Mouse (Mus musculus) activated CD4-positive, CD25-positive, alpha-beta regulatory T cell, adult 4 months (primary cell): ENCODE measurements around the gene Sord. TPM values are rescaled to one million over a fixed set of nuclear protein-coding genes. Genes with fewer than 3 reads are reported as not detected.
A peak's percentile ranks its signal among the peaks of the same experiment; 100 is the strongest.

ENCODE experiments used
- ATAC-seq: one replicate; pipeline ENCODE4 v1.8.0; 2017
- polyA plus RNA-seq, 2 experiments: library from polyadenylated mRNA; unstranded; fragments of 100-300 nt; shearing (Covaris generic); gene quantifications; one replicate each; pipeline ENCODE4 v1.2.1; 2017

The Sord gene
- polyA plus RNA-seq, 2 experiments from 2014 or later: 5.5 to 5.7 TPM

GRCm38 (mm10) chr2:122304544-122304943 is 70.0 kb downstream of the Sord start:
- ATAC-seq: no peak

DNA sequence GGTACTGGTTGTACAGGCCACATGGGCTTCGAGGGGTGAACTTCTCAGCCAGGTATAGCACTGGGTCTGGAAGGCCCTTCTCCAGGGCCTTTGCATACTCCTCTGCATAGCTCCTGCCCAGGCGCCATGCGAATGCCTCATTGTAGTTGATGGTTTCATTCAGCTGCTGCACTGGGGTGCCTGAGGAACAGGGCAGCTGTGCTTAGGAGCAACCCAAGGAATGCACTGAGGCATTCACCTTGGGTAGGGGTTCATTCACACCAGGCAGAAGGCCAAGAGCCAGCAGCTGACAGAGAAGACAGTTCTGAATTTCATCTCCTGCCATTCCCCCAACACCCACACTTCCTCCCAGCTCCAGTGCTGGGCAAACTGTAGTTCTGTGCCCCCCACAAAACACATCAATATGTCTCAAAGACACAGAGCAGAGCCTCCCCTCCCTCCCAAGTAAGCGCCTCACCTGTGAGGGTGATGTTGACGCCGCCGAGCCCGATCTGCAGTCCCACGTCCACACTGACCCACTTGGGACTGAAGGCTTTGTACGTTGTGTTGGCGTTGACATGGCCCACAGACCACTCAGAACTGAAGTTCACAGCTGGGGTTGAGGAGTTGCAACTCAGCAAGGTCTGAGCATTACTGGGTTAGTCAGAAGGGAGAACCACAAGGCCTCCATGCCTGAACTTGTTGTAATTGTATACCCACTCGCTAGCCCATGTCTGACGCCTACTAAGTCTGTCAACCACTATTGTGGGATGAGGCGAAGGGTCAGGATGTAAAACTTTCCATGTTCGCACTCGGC is 70.7 kb downstream of the Sord start:
- no peak for ATAC-seq

- no peak for ATAC-seq
These were observed 71.6 kb downstream of the Sord start for GRCm38 (mm10) chr2:122306184-122306583.

GRCm38 (mm10) chr2:122309647-122310046 is 75.1 kb downstream of the Sord start:
- ATAC-seq: no peak

DNA sequence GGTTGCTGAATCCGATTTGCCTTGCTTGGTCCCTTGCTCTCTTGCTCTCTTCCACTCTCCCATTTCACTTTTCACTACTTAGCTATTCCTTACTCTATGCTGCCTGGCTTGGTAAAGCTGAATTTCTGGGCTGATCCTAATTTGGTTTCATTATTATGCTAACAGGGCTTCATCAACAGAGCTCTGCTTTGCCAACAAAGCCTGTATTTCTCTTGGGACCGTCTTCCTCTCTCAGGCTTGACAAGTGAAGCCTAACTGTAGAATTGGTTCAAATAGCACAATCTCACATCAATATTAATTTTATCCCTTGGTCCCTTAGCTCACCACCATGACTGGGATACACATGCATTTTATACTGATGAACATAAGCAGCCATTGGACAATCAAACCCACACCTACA is 77.0 kb downstream of the Sord start:
- no peak for ATAC-seq

DNA sequence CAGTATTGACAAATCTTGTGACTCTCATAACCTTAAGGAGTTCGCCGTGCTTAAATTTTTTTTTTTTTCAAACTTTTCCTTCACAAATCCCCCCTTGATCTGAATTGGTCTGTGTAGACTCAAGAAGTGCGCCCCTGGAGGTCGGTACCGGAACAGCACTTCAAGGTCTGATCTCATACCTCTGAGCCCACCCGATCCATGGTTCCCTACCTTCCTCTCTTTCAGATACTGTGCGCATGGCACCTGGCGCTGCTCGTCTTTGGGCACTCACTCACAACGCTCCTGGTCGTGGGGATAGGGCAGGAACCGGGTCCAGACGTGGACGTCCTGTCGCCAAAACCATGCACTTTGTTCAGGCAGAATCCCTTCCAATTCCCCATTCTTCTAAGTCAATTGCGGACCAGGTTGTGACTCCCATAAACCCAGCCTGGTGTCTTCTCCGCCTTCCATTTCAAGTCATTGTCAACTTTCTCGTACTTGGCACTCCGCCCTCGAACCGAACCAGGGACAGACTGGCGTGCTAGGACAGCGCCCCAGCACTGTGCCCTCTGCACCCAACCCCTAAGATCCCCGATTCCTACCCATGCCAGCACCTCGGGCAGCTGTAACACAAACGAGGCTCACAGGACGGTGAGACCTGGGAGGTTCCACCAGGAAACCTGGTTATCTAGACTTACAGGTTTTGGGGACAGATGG is 78.3 kb downstream of the Sord start:
- peak; percentile 49 for ATAC-seq

GRCm38 (mm10) chr2:122313536-122313935 is 79.0 kb downstream of the Sord start, which contains the start of gene Duoxa1:
Gene Duoxa1, minus strand, starts transcription at chr2:122313730.
- no peak for ATAC-seq

Other genes starting within 250 kb of the Sord start
- gene Eif3j1, start 206.2 kb upstream of the Sord start, polyA plus RNA-seq: 1 to 10 TPM; 3.5 to 4.0 TPM
- gene Spg11, start 116.4 kb upstream of the Sord start, polyA plus RNA-seq: 1 to 10 TPM; 5.5 to 5.8 TPM
- gene B2m, start 87.1 kb upstream of the Sord start, polyA plus RNA-seq: 1,000 to 10,000 TPM; 8,975 to 9,816 TPM
- under 1 TPM in 1 of 2 experiments, not detected in 1; 0.25 TPM for gene Trim69, start 74.0 kb upstream of the Sord start, polyA plus RNA-seq
- gene Patl2, start 48.6 kb upstream of the Sord start, polyA plus RNA-seq: under 1 TPM; 0.38 to 0.90 TPM
- not detected for gene Terb2, start 48.5 kb upstream of the Sord start, polyA plus RNA-seq
- gene Duox2, start 63.7 kb downstream of the Sord start, polyA plus RNA-seq: not detected
- gene Duoxa2, start 64.2 kb downstream of the Sord start, polyA plus RNA-seq: not detected
- gene Duoxa1, start 79.0 kb downstream of the Sord start, polyA plus RNA-seq: under 1 TPM in 1 of 2 experiments, not detected in 1; 0.25 TPM
- not detected for gene Duox1, start 80.9 kb downstream of the Sord start, polyA plus RNA-seq
- gene Shf, start 134.4 kb downstream of the Sord start, polyA plus RNA-seq: under 1 TPM in 1 of 2 experiments, not detected in 1; 0.33 TPM
- gene Slc28a2, start 191.7 kb downstream of the Sord start, polyA plus RNA-seq: 100 to 1,000 TPM in 1 of 2 experiments, 10 to 100 TPM in 1; 98.0 to 106 TPM